Mouse (Mus musculus) large intestine, adult 2 months (tissue): Measurements from ENCODE around the gene Hspg2. TPM values are rescaled to one million over a fixed set of nuclear protein-coding genes. Genes with fewer than 3 reads are reported as not detected.
A peak's percentile ranks its signal among the peaks of the same experiment; 100 is the strongest.
"Not testable (repeated sequence)": the region's sequence is repeated elsewhere in the genome, so short reads cannot be mapped to it uniquely, and the experiment has no call there.

Source experiments
- DNase-seq: peaks from one replicate; pipeline ENCODE4 v3.0.0-alpha.2; 2012; ENCODE audit warnings: low read depth, low spot score
- WGBS: fragments of 180-500 bp; shearing (Covaris S2); methylation state at CpG from one replicate; pipeline ENCODE4 v1.1.7; 2018; 5-methylcytosine and 5-hydroxymethylcytosine counted together
- polyA plus RNA-seq: library from polyadenylated mRNA; depleted of rRNA; stranded (reverse); fragments of >200 nt; gene quantifications from 2 replicates; pipeline ENCODE4 v1.2.3, GENCODE M21; 2012

Gene Hspg2
- polyA plus RNA-seq, 1 experiment, result 19.7 TPM

- peak; percentile 21 for DNase-seq
- 43% methylated on average over 6 of the region's 6 CpGs for WGBS
These were observed 59.3 kb downstream of the Hspg2 start for GRCm38 (mm10) chr4:137527872-137528271.

GRCm38 (mm10) chr4:137540356-137540755 is 71.8 kb downstream of the Hspg2 start:
- no peak for DNase-seq
- 29% methylated on average over 14 of the region's 14 CpGs for WGBS

GRCm38 (mm10) chr4:137542968-137543367 is 74.4 kb downstream of the Hspg2 start:
- no peak for DNase-seq
- whole genome bisulfite sequencing, result 84% methylated on average over 10 of the region's 10 CpGs

GRCm38 (mm10) chr4:137545568-137545967 is 77.0 kb downstream of the Hspg2 start:
- 96% methylated on average over 9 of the region's 9 CpGs for WGBS
- DNase-seq, result no peak

- WGBS, result 76% methylated on average over 5 of the region's 5 CpGs
- DNase-seq, result no peak
These were observed 77.5 kb downstream of the Hspg2 start for GRCm38 (mm10) chr4:137546003-137546525.

GRCm38 (mm10) chr4:137553466-137553865 is 84.9 kb downstream of the Hspg2 start:
- 93% methylated on average over 17 of the region's 17 CpGs for WGBS
- DNase-seq, result no peak

GRCm38 (mm10) chr4:137556673-137557210 is 88.2 kb downstream of the Hspg2 start:
- 77% methylated on average over 16 of the region's 16 CpGs for WGBS
- no peak for DNase-seq

GRCm38 (mm10) chr4:137569873-137570272 is 101.3 kb downstream of the Hspg2 start:
- 77% methylated on average over 9 of the region's 9 CpGs for WGBS

GRCm38 (mm10) chr4:137574469-137574868 is 105.9 kb downstream of the Hspg2 start, which contains the start of gene Ldlrad2:
TSS of gene Ldlrad2 (minus strand) at chr4:137574569.
- 90% methylated on average over 10 of the region's 10 CpGs for WGBS

More at GRCm38 (mm10) chr4:137569873-137570272, 101.3 kb downstream of the Hspg2 start:
- no peak for DNase-seq

GRCm38 (mm10) chr4:137577486-137577885 is 108.9 kb downstream of the Hspg2 start:
- DNase-seq, result no peak
- 98% methylated on average over 12 of the region's 12 CpGs for WGBS

More at GRCm38 (mm10) chr4:137574469-137574868, 105.9 kb downstream of the Hspg2 start, which contains the start of gene Ldlrad2:
- DNase-seq, result no peak

- 7% methylated on average over 39 of the region's 39 CpGs for WGBS
- no peak for DNase-seq
These were observed 109.7 kb downstream of the Hspg2 start for GRCm38 (mm10) chr4:137578181-137578845.

GRCm38 (mm10) chr4:137579789-137580188 is 111.2 kb downstream of the Hspg2 start:
- DNase-seq, result no peak
- WGBS, result 54% methylated on average over 4 of the region's 4 CpGs

GRCm38 (mm10) chr4:137580299-137580698 is 111.7 kb downstream of the Hspg2 start:
- WGBS, result 66% methylated on average over 2 of the region's 2 CpGs
- no peak for DNase-seq

- no peak for DNase-seq
- WGBS, result 69% methylated on average over 3 of the region's 3 CpGs
These were observed 113.2 kb downstream of the Hspg2 start for GRCm38 (mm10) chr4:137581815-137582214.

- not testable (repeated sequence) for DNase-seq
- 98% methylated on average over 2 of the region's 3 CpGs for WGBS
These were observed 120.5 kb downstream of the Hspg2 start for GRCm38 (mm10) chr4:137589095-137589494.

- whole genome bisulfite sequencing, result 88% methylated on average over 3 of the region's 3 CpGs
- no peak for DNase-seq
These were observed 121.0 kb downstream of the Hspg2 start for GRCm38 (mm10) chr4:137589586-137589985.

GRCm38 (mm10) chr4:137590961-137591360 is 122.4 kb downstream of the Hspg2 start:
- 36% methylated on average over 4 of the region's 4 CpGs for WGBS
- DNase-seq, result no peak

- WGBS, result under 1% methylated on average over 86 of the region's 92 CpGs
- peak; percentile 96 for DNase-seq
These were observed 125.3 kb downstream of the Hspg2 start, which contains the start of gene Usp48 for GRCm38 (mm10) chr4:137593601-137594495. TSS of gene Usp48 (plus strand) at chr4:137593755.

GRCm38 (mm10) chr4:137594496-137595270 is 126.1 kb downstream of the Hspg2 start:
- 2% methylated on average over 40 of the region's 40 CpGs for WGBS
- peak; percentile 57 for DNase-seq
